Mouse (Mus musculus) neutrophil, adult 5-6 weeks (primary cell): ENCODE results near the gene Fmo6. TPM values are rescaled to one million over a fixed set of nuclear protein-coding genes. Genes with fewer than 3 reads are reported as not detected.
A peak's percentile ranks its signal among the peaks of the same experiment; 100 is the strongest.

Source experiments
- ATAC-seq: fragments of 151-379, 151-347 bp; 2 replicates; pipeline ENCODE4 v1.8.0; 2017; ENCODE audit warnings: mild to moderate bottlenecking, moderate TSS enrichment; ENCODE audit not compliant: insufficient number of reproducible peaks, poor library complexity, low FRiP score, severe bottlenecking; ENCODE audit errors: extremely low read depth
- total RNA-seq: library from RNA; stranded (forward); fragments of 200-1000 nt; gene quantifications from 2 replicates; pipeline ENCODE4 v1.2.3, GENCODE M21; 2017

Fmo6 gene
- total RNA-seq, 1 experiment from 2014 or later = not detected

DNA sequence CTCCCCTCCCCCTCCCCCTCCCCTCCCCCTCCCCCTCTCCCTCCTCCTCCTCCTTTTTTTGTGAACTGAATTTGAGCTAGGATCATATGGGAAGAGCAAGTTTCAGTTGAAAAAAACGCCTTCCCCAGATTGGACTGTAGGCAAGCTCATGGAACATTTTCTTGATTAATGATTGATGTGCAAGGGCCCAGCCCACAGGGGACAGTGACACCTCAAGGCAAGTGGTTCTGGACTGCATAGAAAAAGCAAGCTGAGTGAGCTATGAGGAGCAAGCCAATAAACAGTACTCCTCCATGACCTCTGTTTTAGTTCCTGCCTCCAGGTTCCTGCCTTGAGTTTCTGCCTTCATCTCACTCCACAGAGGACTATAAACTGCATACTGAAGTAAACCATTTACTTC lies 12.2 kb downstream of the Fmo6 start:
- no peak for ATAC-seq

DNA sequence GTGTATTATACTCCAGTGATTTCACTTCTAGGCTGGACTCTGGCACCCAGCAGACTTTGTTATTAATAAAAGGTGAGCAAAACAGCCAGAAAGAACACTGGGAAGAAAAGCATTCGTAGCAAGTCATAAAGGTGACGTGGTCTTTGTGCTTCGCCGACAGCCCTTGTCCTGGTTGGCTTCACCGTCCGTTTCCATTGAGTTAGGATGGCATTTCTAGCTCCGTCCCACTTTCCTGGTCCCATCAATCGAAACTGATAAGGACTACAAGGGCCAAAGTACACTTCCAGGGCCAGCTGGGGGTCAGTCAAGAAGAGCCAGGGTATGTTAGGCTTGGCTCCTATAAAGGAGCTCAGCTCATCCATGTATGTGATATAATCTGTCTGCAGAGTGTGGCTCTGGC lies 20.7 kb downstream of the Fmo6 start:
- ATAC-seq = no peak

DNA sequence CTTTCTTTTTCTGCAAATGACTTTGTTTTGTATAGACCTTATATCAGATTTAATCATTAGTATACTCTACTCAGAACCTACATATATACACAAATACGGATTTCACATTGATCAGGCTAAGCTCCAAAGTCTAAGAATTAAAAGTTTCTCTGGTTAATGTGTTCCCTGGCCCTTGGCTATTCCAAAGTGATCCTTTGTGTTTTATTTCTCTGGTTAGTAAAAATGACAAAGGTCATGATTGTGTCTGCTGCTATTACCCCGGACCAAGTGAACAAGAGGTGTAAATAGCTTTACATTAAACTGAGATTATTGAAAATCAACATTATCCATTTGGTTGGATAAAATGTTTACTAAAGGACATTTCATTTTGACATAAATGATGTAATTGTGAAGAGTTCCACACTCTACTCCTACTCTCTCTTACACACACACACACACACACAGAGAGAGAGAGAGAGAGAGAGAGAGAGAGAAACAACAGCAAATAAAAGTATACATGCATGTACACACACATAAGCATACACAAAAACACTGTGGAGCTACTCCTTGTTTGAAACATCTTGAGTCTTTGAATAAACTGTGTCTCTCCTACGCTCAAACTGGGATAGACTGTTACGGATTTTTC lies 22.3 kb downstream of the Fmo6 start:
- no peak for ATAC-seq

- ATAC-seq = no peak
Observed at GRCm38 (mm10) chr1:162912085-162912484, 25.2 kb downstream of the Fmo6 start.

GRCm38 (mm10) chr1:162901879-162902278 lies 35.4 kb downstream of the Fmo6 start:
- ATAC-seq = no peak

GRCm38 (mm10) chr1:162897838-162898811 lies 39.2 kb downstream of the Fmo6 start, which contains the start of gene Fmo2:
TSS of gene Fmo2 (minus strand) at chr1:162898726.
- no peak for ATAC-seq

DNA sequence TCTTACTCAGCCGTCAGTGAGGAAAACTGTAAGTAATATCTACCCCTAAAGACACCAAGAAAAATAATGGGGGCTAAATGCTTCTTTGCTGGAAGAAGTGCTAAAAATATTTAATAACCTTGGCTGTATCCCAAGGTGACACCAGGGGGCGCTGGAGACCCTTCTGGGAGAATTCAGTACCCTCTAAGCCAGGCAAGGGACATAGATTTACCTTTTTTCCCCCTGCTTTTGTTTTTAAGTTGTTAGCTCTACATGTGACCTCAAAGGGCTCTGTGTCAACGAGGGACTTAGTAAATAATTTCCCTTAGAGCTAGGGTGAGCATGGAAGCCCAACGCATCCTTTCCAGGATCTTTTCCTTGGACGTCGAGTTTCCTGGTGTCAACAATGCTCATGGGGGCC lies 41.4 kb downstream of the Fmo6 start:
- no peak for ATAC-seq

- peak; percentile 53 for ATAC-seq
Observed at GRCm38 (mm10) chr1:162893014-162893413, 44.3 kb downstream of the Fmo6 start.

DNA sequence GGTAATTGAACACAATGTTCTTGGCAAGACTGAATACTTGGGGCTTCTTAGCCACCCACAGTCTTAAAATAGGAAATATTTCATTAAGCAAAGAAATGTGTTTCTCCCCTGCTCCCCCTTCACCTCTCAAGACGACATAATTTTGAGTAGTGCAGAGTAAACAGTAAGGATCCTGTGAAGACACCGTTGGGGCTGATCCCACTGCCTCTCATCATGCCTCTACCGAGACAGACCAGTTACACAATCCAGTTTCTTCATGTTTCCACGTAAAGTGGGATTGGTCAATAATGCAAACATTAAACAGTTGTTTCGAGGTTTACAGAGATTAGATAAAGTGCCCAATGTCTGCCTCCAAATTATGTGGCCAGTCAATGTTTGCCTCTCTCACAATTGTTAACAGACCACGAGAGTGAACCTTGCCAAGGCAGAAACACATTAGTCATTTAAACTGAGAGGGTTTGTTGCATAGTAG lies 45.3 kb downstream of the Fmo6 start:
- no peak for ATAC-seq

GRCm38 (mm10) chr1:162888646-162889045 lies 48.7 kb downstream of the Fmo6 start:
- ATAC-seq = no peak

GRCm38 (mm10) chr1:162887644-162888043 lies 49.7 kb downstream of the Fmo6 start:
- no peak for ATAC-seq

DNA sequence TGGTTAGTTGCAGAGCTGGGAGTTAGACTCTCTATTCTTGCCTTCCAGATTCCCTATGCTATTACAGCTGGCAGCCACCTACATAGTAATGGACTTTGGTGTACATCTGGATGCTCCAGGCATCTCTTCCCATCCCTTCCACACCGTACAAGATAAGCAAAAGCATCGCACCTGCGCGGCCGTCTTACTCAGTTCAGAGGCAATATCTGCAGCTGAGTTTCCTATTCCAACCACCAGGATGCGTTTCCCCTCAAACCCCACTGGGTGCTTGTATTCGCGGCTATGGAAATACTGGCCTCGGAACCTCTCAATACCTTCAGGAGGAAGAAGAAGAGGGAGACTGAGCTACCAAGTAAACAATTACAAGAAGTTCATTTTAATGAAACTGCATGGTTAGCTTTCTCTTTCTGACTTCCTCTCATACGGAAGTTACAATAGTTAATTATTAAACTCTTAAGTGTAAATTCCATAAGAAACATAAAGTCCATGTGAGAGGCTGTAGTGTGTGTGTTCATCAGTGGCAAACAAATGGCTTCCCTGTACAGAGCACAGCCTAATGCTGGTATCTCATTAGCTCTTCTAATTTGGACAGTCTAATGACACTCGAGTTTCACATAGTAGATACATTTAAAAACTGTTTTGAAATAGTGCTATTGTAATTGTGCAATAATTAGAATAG lies 51.0 kb downstream of the Fmo6 start:
- no peak for ATAC-seq

DNA sequence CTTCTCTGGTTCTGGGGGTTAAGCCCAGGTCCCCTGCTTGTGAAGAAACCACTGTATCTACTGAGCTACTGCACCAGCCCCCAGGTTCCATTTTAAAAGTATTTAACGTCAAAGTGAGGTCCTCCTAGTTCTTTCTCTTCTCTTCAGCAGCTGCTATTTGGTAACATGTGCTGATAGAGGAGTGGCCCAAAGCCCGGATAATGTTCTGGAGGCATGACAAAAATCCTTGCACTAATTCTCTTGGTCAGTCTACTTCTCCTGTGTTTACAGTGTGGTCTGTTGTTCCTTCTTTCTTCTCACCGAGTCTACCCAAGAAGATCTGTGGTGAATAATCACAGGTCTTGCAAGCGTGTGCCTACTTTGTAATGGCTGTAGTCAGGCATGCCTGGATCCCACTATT lies 54.6 kb downstream of the Fmo6 start:
- ATAC-seq = no peak

- ATAC-seq = no peak
Observed at GRCm38 (mm10) chr1:162879595-162880369, 57.5 kb downstream of the Fmo6 start.

DNA sequence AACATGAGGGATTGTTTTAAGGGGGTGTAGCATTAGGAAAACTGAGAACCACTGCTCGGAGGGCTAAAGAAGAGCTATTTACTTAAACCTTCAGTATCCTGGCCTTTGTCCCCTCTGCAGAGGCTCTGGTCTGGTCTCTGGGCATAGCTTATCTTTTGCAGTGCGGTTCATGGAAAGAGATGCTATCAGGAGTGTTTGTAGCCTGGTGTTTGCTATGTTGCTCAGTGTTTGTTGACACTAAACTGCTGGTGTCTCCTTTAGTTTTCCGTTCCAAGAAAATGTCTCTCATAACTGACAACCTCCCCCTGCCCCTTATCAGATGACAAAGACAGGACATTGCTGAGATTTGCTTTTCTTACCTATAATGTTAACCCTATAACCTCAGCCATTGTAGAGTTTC lies 62.2 kb downstream of the Fmo6 start:
- no peak for ATAC-seq

- ATAC-seq = no peak
Observed at GRCm38 (mm10) chr1:162871701-162872311, 65.5 kb downstream of the Fmo6 start.

DNA sequence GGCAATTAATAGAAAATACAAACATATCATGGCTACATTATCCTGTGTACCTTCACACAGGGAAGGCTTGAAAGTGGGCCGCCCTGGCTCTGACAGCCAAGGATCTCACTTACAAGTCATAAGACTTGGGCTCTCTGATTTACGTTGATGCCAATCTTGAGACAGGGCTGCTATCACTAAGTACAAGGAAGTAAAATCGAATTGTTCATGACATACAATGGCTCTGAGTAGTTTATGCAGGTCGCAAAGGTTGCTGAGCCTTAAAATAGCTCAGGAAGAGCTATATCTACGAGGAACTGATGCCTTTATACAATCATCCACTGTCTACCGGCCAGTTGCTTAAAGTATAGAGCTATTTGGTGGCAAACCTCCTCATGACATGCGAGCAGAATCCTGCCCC lies 66.3 kb downstream of the Fmo6 start:
- ATAC-seq = no peak

- no peak for ATAC-seq
Observed at GRCm38 (mm10) chr1:162867396-162867795, 69.9 kb downstream of the Fmo6 start.
